Mouse (Mus musculus) gastrocnemius, postnatal 10 days (tissue): Measurements from ENCODE around the gene Dennd2a. TPM values are rescaled to one million over a fixed set of nuclear protein-coding genes. Genes with fewer than 3 reads are reported as not detected.

Experiments used
- DNase-seq: peaks from one replicate; pipeline ENCODE4 v3.0.0; 2021; ENCODE audit warnings: mixed read lengths
- long read RNA-seq, 2 experiments: library from polyadenylated mRNA; stranded (forward); transcript quantifications; one replicate each; pipeline ENCODE4 v2.0.0; 2021
- total RNA-seq, 2 experiments: library from RNA; stranded (reverse); gene quantifications; 2 replicates each; pipeline ENCODE4 v1.2.3; 2021

Dennd2a gene
- total RNA-seq: 10 to 100 TPM; 15.4 to 19.9 TPM
- long read RNA-seq, experiment 1, full-length matches to known transcripts: 18 of 23 reads
- long read RNA-seq, experiment 1, partial matches to known transcripts: 0 of 23 reads
- long read RNA-seq, experiment 1, other reads (novel, unspliced or antisense): 5 of 23 reads
- long read RNA-seq, experiment 2, full-length matches to known transcripts: 14 of 22 reads
- long read RNA-seq, experiment 2, partial matches to known transcripts: 4 of 22 reads
- long read RNA-seq, experiment 2, other reads (novel, unspliced or antisense): 4 of 22 reads

DNA sequence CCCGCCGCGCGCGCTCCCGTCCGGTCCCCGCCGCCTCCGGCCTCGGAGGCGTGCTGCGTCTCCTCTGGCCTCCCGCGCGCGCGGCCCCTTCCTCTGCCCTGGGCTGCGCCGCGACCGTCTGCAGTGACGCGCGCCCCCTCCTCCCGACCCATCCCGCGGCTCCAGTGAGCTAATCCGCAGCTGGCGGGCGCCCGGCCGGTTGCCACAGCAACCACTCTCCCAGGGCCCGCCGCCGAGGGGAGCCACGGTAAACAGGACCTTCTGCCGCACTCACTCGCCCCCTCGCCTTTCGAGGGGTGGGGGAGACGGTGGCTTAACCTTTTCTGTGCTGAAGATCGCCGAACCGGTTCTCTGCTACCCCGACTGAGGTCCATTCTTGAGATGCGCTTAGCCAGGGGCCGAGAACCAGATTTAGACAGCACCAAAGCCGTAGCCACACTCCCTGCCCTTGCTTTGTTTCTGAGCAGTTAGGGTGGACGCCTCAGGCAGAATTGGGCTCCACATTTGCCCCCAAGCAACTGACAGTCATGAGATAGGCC, at the start of gene Dennd2a:
Gene Dennd2a (minus strand): TSS at position 145 of the 539 bp plus-strand sequence.
- peak; percentile 85 for DNase-seq

DNA sequence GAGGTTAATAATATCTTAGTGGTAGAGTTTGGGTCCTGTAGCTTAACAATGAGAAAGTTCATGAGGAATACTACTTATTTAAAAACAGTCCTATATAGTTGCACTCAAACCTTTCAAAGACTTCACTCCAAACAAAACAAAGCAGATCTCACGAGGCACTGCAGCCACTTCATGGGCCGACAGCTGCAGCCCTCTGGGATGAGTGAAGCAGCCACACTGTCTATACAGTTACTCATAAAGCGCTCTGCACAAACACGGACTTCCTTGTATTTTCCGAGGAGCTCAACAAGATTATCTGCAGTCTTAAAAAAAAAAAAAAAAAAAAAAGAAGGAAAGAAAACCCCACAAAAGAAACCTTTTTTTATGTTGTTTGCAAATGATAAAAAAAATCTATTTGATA, 49.7 kb upstream of the Dennd2a start:
- DNase-seq: no peak

DNA sequence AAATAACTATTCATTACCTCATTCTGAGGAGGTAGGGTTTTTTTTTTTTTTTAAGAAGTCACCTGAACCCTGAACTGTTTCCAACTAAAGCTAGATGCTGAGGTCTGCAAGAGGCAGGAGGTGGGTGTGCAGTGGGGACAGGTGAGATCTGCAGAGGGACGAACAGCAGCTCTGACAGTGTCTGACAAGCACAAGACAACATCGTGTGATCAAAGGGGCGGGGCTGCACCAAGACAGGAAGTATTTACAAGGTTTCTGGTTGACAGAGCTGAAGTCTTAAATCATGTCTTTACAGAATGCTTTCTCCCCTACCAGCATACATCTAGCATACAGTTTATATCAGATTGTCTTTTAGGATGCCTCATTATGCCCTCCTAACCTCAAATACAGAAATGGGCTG, 49.2 kb upstream of the Dennd2a start:
- DNase-seq: no peak

DNA sequence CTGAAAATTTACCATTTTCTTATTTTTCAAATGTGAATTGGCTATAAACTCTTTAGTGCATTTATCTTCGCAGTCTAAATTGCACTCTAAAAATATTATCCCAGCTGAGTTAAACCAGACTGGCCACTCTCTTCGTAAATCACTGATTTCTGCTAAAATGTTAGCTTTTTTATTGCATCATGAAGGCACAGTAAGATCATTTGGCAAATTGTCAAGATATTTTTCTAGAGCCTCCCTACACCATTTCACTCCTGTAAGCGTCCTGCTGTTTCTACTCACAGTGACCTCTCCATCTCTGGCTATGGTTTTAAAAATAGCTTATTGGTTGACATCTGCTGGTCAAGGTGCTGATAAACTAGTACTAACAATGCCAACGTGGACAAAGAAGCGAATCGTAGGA, 48.4 kb upstream of the Dennd2a start:
- no peak for DNase-seq

DNA sequence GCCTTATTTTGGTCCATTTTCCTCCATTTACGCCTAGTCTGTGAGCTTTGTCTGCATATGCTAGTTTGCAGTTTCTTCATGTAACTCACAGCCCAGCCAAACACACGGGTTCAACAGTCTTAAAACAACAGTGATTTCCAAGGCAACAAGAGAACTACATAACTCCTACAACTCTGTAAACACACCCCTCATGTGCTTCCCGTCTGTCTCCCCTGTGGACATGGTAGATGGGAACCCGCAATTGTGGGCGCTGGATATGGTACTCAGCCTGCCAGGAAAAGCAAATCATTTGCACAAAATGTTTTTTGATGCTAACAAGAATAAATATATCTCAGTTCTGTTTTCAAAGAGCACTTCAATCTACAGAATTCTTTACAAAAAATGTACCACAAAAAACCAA, 46.9 kb upstream of the Dennd2a start:
- no peak for DNase-seq

DNA sequence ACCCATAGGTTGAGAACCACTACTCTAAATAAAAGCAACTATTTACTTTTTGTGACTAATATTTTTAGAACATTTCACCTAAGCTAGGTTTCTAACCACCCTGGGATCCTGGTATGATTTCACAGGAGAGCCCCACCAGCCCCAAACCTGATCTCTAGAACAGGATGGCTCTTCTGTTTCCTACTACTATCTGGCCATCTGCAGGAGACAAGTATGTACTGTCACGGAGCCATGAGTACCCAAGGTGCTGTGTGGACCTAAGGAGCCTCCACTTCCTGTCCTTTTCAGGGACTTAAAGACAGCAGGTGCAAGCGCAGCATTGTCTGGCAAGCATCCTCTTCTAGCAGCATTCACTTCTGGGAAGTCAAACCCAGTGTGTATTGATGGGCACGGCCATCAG, 44.2 kb upstream of the Dennd2a start:
- DNase-seq: no peak

DNA sequence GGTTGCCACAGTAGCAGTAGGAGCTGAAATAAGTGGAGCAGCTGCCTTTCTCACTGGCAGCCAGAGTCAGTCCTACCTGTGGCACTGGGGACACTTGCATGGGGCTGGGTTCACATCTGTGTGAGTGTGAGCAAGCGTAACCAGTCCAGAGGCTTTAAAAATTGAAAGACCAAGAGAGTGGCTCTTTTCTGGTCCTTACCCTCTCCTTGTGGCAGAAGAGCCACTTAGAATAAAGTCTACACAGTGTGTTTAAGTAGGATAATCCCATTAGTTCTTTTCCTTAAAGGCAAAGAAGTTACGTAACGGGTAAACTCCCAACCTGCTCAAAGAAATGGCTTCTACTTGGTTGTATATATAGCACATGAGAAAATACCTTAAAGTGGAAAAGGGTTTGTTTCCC, 43.2 kb upstream of the Dennd2a start:
- no peak for DNase-seq

DNA sequence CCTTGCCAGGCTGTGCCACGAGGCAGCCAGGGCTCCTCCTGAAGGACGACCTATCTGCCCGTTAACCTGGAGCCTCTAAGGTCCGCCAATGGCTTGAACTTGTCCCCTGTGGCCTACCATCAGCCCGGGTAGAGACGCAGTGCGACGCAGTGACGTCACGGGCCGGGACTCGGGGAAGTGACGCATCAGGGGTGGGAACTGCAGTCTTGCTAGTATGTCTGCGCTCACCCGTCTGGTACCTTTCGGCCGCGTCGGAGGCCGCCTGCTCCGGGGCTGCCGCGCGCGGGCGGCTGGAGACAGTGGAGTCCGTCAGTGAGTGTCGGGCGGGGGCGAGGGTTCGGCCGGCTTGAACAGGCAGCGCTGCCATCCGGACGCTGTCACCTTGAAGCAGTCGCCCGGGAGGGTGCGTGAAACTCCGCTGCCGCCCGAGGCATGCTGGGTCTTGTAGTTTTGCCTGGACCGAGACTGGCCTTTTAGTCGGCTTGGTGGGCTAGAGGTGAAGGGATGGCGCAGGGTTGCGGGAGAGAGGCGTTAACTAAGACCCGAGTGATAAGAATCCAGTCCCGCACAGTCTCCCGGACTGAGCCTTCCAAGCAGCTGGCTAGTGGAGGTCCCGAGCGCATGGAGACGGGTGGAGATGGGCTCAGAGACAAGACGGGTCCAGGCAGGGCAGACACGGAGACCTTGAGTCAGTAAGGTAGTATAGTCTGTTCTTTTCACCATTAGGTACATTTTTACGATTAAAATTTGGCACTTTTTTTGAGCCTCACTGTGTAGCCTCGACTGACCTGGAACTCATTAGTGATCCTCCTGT, 34.9 kb upstream of the Dennd2a start, which contains the start of gene Ndufb2:
Gene Ndufb2 (plus strand): TSS at position 174 of the 814 bp plus-strand sequence.
- peak; percentile 92 for DNase-seq

DNA sequence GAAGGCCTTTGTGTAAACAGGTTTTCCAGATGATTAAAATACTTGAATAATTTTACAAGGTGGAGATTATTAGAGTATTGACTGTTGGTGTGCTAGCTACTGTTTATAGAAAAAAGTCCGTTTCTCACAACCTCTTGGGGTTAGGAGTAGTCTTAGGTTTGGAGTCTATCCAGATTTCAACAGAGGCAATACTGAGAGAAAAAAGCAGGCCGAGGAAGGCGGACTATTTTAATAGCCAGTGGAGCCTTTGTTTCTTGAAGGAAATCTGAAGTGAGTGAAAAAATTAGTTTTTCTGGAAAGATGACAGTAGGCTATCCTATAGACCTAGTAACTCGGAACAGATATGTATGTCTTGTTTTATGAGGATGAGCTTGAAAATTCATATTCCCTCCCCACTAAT, 33.8 kb upstream of the Dennd2a start:
- no peak for DNase-seq

DNA sequence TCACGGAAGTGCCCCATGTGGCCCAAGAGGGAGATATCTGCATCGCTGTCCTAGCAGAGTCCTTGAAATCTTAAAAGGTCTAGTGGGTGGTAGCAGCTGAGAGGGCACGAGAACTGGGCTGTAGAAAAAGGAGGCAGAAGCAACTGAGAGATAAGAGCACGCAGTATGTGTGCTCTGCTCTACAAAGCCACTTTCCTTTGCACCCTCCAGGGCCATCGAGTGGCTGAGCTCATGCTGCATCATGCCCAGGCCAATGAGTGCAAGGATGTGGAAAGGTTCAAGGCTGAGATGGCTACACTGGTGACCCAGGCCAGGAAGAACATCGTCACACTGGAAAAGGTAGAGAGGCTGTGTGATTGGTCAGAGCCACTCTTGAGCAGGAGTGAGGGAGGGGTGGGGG, 27.9 kb upstream of the Dennd2a start, which contains the start of gene Gm42420:
Gene Gm42420 (plus strand): TSS at position 237 of the 400 bp plus-strand sequence.
- no peak for DNase-seq

DNA sequence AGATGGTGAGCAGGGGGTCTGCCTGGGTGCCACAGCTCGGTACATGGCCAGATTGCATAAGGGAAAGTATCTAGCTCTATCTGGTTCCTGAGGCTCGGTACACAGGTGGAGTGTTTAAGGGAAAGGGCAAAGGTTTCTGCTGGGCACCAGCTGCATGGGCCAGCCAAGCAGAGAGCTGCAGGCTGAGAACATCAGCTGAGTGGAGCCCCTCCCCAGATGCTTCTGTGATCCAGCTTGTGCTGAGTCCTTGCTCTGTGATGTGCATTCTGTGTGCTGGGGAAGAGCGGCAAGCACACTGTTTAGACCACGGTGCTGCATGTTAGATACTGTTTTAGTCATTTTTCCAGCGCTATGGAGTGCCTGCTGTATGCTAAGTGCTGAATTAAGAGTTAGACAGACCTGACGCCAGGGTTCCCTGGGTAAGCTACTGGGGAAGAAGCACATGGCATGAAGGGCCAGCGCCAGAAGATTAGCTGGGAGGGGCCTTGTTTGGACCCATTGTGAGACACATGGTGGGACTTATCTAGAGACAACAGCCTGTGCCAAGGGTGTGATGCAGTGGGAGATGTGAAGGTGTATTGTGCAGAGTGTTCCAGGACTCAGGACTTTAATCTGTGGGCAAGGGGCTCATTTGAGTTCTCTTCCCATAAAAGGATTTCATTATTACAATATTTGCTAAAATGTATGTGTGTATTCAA, 23.6 kb upstream of the Dennd2a start:
- no peak for DNase-seq

DNA sequence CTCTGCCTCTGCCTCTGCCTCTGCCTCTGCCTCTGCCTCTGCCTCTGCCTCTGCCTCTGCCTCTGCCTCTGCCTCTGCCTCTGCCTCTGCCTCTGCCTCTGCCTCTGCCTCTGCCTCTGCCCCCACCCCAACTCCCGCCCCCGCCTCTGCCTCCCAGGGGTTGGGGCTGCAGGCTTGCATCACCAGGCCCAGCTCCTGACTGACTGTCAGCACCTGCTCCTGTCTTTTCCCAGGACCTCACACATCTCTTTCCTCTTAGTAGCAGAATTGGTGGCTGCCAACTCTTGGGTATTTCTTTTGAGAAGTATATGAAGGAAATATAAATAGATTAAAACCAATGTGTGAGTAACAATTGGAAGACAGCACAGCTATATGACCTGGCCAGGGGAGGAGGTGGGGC, 22.9 kb upstream of the Dennd2a start:
- no peak for DNase-seq

DNA sequence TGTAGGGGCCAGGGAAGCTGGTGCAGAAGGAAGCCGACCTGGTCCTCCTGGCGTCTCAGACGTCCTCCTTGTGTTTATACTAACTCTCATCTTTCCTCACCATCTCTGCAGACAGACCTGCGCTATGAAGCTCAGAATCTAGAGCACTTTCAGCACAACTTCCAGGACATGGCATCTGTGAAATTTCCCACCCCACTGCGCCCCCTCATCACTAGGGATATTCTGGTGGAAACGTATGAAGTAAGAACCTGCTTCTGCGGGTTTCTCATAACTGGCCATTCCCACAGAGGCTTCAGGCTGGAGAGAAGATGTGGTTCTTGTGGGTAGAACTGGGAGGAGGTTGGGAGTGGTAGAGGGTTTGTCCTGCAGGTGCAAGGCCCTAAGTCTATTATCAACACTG, 21.9 kb upstream of the Dennd2a start:
- DNase-seq: no peak

DNA sequence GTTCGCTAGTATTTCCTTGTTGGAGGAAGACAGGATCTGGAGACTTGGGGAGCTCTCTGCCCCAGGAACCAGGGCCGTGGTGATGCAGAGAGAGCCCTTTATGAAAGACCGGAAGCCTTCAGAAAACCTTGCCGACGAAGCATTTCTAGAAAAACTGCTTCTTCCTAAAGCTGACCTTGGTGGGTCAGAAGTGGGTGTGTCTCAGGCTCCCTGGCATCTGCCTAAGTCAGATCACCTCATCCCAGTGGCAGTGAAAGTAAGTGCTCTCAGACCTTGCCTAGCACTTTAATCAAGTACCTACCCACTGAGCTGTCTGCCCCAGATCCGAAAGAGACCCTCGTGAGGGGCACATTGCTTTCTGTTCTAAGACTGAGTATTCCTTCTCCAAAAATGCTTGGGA, 17.3 kb upstream of the Dennd2a start:
- DNase-seq: no peak

DNA sequence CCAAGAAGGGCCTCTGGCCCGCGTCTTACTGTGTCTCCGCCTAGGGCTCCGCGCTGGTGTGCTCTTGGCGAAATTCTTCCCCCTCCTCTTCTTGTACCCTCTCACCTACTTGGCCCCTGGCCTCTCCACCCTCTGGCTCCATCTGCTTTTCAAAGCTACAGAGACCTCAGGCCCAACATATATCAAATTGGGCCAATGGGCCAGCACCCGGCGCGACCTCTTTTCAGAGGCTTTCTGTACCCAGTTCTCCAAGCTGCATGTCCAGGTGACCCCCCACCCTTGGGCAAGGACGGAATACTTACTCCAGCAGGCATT, 16.8 kb upstream of the Dennd2a start:
- no peak for DNase-seq

DNA sequence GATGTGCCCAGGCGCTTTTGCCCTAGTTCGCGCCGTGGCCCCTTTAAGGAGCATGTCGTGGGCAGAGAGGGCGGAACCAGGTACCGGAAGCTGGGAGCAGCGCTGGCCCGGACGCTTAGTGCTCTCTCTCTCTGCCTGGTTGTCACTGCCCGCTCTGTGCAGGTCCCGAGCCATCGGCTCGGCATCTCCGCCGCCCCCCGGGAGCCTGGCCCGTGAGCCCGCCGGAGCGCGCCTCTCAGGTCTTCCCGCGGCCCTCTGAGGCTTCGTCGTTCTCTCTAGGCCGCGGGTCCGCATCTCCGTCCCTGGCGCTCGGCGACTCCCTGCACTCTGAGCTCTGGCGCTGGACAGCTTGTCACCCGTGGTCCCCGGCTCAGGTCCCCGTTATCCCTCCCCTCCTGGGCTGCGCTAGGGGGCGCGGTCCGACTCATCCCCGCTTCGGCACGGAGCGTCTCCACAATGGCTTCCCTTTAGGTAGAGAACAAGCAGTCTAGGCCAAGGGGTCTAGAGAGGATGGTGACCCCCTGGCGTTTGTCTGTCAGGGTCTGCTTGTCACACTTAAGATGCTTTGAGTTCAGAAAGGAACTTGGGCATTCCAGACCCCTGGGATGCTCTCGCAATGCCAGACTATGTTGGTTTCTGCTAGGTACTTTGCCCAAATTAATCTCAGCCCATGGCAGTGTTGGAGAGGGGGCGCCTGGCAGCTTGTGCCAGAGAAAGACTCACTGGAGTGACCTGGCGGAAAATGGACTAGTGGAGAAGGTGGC, 16.3 kb upstream of the Dennd2a start, which contains the start of gene Adck2:
Gene Adck2 (plus strand): TSS at position 83 of the 764 bp plus-strand sequence.
- peak; percentile 69 for DNase-seq

DNA sequence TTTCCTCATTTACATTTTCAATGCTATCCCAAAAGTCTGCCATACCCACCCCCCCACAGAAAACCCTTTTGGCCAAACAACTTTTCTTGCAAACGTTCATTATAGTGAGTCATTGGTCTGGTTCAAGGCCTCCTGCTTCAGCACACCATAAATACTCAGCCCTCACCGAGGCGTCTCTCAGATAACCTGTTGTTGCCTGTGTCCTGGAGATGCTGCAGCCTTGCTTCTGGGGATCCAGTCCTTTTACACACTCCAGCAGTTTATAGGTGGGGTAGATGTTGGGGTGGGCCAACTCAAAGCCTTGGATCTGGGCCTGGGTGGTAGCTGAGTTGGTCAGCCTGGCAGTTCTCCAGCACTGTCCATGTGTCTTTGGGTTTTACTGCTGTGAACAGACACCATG, 12.8 kb upstream of the Dennd2a start:
- DNase-seq: no peak

DNA sequence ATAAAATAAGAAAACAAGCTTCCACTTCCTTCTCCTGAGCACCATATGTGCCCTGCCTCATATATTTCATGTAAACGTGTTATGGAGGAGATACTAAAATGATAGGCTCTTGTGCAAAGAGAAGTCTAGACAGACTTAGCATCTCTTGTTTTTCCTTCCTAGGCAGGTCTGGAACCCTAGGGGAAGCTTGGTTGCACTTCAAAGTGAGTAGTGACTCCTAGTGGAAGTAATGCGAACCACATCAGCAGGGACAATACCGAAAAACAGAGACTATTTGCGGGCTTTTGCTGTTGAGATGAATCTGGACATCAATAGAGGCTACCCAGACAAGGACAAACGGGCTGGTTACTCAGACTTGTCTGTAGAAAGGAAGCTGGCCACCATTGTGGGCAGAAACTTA, 9.9 kb upstream of the Dennd2a start:
- DNase-seq: no peak

DNA sequence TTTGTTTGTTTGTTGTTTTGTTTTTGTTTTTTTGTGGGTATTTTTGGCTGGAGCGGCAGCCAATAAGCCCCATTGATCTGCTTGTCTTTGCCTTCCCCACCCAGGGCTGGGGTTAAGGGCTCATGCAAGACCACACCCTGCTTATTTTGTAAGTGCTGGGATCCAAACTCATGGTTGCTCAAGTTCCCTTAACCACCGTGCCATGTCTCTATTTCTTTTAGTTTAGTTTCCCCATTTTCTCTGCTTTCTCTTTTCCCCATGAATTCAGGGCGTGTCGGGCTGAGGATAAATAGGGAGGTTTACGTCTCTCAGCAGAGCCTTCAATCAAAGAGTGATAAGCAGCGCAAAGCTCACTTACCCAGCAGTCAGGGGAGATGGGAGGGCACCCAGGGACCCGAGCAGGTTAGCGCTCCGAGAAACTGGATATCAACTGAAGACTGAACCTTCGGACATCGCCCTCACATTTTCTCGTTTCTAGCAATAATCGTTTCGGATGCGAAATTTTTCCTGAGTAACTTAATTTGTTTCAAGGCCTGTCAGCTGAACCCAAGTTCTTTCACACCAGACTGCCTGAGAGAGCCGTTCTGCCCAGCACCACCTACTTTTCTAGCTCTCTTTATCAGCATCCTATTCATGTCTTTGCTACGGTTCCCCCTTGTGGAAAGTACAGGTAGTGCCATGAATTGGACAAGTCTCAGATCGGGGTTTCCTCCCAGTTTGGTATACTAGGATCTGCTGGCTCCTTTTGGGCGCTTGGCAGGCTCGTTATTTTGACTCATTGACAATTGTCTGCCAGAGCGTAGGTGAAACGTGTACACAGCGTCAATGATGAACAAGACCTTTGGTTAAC, 4.7 kb upstream of the Dennd2a start:
- DNase-seq: peak; percentile 64

DNA sequence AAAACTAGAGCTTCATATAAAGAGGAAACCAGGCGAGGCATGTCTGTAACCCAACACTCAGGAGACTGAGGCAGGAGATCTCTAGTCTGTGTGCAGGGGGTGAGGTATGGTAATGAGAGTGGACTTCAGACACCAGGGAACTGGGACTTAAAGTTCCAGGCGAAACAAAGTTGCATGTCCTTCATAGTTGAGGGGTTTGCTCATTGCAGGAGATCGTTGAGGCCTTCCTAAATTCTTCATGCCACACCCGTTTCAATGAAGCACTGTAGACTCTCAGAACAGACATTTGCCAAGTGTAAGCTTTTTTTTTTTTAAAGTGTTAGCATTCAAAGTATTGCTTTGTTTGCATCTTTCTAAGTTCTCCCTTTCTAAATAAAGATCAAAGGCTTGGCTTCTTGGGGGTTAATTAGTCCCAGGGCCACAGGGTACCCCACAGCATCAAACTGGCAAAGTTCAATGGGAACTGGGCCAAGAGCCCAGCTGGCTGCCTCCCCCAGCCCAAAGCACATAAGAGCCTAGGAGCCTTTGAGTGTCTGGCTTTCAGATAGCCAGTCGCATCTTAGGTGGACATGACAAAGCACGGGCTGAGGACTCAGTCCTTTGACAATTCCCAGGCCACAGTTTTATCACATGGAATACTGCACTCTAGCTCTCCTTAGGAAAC, 1.7 kb upstream of the Dennd2a start:
- DNase-seq: no peak
